Mouse (Mus musculus) monocyte, adult 5-6 weeks (primary cell): ENCODE data around the gene Smyd4. TPM values are rescaled to one million over a fixed set of nuclear protein-coding genes. Genes with fewer than 3 reads are reported as not detected.
"Not testable (repeated sequence)": the region's sequence is repeated elsewhere in the genome, so short reads cannot be mapped to it uniquely, and the experiment has no call there.

Source experiments
- ATAC-seq: fragments of 153-309, 156-312 bp; replicated peaks from 2 replicates; pipeline ENCODE4 v1.8.0; 2017; ENCODE audit warnings: mild to moderate bottlenecking; ENCODE audit not compliant: low TSS enrichment, insufficient number of reproducible peaks, severe bottlenecking, poor library complexity, low FRiP score
- total RNA-seq: library from RNA; stranded (forward); fragments of 200-1000, 200-491, 200-594 nt; gene quantifications from 3 replicates; pipeline ENCODE4 v1.2.3, GENCODE M21; 2017

The Smyd4 gene
- total RNA-seq, 1 experiment from 2014 or later, result 20.4 TPM

- no peak for ATAC-seq
These were observed 5.1 kb upstream of the Smyd4 start for GRCm38 (mm10) chr11:75343096-75343495.

GRCm38 (mm10) chr11:75344163-75344562, 4.1 kb upstream of the Smyd4 start:
- ATAC-seq, result no peak

DNA sequence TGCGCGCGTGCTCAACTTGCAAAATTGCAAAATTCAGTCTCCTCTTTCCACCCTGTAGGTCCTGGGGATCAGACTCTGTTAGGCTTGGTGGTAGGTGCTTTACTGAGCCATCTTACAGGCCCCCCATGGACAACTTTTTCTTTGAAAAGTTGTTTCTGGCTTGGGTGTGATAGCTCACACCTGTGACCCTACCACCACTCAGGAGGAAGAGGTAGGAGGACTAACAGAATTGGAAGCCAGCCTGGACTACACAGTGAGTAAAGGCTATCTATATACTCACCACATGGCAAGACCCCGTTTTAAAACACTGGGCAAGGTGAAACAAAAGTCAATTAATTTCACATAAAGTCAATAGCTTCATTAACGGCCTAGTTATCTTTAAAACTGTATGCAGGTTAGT, 3.5 kb upstream of the Smyd4 start:
- no peak for ATAC-seq

GRCm38 (mm10) chr11:75346556-75347187, 1.6 kb upstream of the Smyd4 start:
- no peak for ATAC-seq

DNA sequence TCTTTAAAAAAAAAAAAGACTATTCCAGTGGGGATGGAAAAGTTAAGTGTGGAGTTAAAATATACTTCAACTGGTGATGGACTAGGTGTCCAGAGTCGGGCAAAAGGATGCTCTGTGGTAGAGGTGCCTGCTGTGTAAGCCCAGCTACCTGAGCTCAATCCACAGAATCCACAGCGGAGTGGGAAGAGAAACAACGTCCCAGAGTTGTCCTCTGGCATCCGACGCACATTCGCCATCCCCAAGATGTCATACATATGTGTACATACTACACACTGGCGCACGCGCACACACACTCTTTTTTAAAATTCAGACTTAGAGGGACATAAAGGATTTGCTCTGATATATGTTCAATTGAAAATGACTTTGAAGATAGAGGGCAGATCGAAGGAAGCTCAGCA, 1.0 kb upstream of the Smyd4 start:
- ATAC-seq, result no peak

GRCm38 (mm10) chr11:75347596-75347995, 637 bp upstream of the Smyd4 start:
- ATAC-seq, result no peak

- no peak for ATAC-seq
These were observed 643 bp downstream of the Smyd4 start for GRCm38 (mm10) chr11:75348890-75349261.

DNA sequence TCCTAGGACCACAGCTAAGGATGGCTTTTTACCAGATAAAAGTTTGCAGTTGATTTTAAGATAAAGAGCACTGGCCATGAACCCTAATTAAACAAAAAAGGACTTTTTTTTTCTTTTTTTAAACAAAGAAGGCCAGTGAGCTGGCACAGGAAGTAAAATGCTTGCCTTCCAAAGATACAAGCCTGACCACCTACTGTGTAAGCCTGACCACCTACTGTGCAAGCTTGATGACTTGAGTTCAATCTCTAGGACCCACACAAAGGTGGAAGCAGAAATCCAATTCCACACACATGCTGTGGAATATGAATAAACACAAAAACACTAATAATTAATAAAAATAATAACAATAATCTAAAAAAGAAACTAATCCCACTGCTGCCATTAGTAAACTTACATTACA, 3.0 kb downstream of the Smyd4 start:
- ATAC-seq, result no peak

GRCm38 (mm10) chr11:75355475-75355874, 7.2 kb downstream of the Smyd4 start:
- ATAC-seq, result no peak

DNA sequence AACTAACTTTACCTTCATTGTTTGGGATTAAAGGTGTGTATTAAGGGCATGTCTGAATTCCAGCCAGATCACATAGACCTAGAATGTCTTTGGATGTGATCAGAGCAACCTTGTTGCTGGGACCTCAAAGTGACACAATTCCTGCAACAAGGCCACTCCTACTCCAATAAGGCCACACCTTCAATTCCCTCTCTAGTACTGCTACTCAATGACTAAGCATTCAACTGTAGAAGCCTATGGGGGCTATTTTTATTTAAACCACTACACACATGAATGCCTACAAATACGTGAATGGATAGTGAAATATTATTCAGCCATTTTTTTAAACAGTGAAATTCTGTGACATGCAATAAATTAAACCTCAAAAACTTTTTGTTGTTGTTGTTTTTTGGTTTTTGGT, 28.9 kb downstream of the Smyd4 start:
- ATAC-seq, result no peak

GRCm38 (mm10) chr11:75378786-75379185, 30.6 kb downstream of the Smyd4 start:
- not testable (repeated sequence) for ATAC-seq

DNA sequence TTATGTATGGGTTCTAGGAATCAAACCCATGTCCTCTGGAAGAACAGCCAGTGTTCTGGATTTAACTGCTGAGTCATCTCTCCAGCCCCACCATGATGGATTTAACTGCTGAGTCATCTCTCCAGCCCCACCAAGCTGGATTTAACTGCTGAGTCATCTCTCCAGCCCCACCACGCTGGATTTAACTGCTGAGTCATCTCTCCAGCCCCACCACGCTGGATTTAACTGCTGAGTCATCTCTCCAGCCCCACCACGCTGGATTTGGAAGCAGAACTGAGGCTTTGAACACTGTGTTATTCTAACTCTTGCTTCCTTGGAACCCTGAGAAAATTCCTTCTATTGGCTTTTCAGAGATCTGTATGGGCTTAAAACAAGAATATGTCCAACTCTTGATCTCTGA, 35.3 kb downstream of the Smyd4 start:
- not testable (repeated sequence) for ATAC-seq

DNA sequence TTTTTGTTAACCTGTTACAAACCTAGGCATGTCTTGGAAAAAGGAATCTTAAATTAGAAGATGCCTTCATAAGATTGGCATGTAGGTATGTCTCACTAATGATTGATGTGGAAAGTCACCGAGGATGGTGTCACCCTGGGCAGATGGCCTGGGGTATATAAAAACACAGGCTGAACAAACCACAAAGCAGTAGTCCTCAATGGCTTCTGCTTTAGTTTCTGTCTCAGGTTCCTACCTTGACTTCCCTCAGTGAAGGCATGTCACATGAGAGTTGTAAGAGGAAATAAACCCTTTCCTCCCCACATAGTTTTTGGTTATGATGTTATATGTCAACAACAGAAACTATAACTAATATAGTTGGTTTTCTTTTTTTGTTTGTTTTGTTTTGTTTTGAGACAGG, 47.4 kb downstream of the Smyd4 start:
- no peak; the same call in 1 of the 2 replicates for ATAC-seq

GRCm38 (mm10) chr11:75397452-75397851, 49.2 kb downstream of the Smyd4 start:
- no peak for ATAC-seq

DNA sequence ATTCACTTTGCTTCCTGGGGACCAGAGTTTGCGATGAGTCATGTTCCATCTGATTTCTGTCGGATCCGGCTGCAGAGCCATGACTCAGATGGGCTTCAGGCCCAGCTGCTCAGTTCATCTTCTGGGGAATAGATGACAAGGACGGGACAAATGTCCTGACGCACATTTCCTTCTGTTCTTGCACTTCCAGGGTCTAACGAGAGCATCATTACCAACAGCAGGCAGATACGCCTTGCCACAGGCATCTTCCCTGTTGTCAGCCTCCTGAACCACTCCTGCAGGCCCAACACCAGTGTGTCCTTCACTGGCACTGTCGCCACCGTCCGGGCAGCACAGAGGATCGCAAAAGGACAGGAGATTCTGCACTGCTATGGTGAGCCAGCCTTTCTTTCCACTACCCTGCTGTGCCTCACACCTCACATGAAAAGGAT, 51.2 kb downstream of the Smyd4 start:
- no peak for ATAC-seq

DNA sequence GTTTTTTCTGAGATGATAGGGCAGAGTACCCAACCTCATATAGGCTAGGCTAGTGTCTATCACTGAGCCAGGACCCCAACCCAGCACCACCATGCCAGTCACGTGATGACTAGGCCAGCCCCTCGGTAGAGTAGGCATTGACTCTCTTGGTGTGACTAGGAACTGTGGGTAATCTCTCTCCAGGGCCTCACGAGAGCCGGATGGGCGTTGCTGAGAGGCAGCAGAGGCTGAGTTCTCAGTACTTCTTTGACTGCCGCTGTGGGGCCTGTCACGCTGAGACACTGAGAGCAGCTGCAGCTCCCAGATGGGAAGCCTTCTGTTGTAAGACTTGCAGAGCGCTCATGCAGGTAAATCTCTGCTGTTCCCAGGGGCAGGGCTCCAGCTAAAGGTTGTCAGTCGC, 51.9 kb downstream of the Smyd4 start:
- ATAC-seq, result no peak

- no peak for ATAC-seq
These were observed 54.0 kb downstream of the Smyd4 start for GRCm38 (mm10) chr11:75402271-75402690.

DNA sequence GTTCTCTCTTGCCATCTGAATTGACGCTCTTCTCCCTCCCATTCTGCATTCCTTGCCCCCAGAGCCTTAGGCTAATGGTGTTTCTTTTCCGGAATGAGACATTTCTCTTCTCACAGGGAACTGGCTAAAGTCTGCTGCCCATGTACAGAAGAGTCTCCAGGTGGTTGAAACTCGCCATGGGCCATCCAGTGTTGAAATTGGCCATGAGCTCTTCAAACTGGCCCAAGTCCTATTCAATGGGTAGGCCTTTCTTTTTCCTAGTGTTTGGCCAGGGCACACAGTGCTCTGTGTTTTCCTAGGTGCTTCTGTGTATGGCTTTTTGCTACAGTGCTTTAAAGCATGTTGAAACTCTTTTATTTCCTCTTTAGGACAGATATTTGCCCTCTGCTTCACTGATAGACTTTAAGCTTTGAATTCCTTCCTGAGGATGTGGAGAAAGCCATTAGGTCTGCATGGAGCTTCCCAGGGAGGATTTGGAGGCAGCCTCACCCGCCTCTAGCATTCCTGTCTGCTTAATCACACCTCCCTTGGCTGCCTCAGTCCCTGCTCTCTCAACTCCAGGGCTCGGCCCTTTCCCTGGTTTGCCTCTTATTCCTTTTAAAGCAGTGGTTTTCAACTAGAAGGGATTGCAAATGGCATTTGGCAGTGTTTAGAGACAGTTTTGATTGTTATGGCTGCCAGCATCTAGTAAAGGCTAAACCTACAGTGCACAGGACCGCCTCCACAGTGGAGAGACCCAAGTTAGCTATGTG, 55.2 kb downstream of the Smyd4 start:
- ATAC-seq, result no peak

GRCm38 (mm10) chr11:75404801-75405200, 56.6 kb downstream of the Smyd4 start:
- no peak for ATAC-seq

GRCm38 (mm10) chr11:75406104-75406503, 57.9 kb downstream of the Smyd4 start:
- no peak for ATAC-seq
